Mouse (Mus musculus): ENCODE measurements around the gene Hist1h2bl.

GRCm38 (mm10) chr13:21706669-21707068 is 9.3 kb downstream of the Hist1h2bl start:
- TF ChIP-seq CTCF (IDR thresholded peaks at IDR 0.05) (no peak), EP300 (IDR thresholded peaks at IDR 0.05) (no peak)

All from lung, postnatal 0 days (tissue).